Mouse (Mus musculus): Measurements from ENCODE around the gene Krt7.
A peak's percentile ranks its signal among the peaks of the same experiment; 100 is the strongest.

Gene Krt7

GRCm38 (mm10) chr15:101378646-101379045 is 32.2 kb upstream of the Krt7 start:
- no peak for DNase-seq

- DNase-seq: no peak
Observed at GRCm38 (mm10) chr15:101381758-101382157, 29.1 kb upstream of the Krt7 start.

GRCm38 (mm10) chr15:101382811-101383210 is 28.0 kb upstream of the Krt7 start:
- DNase-seq: no peak

- DNase-seq: no peak
Observed at GRCm38 (mm10) chr15:101384610-101385009, 26.2 kb upstream of the Krt7 start.

- no peak for DNase-seq
Observed at GRCm38 (mm10) chr15:101385064-101385463, 25.8 kb upstream of the Krt7 start.

- DNase-seq: peak; percentile 22
Observed at GRCm38 (mm10) chr15:101387176-101387575, 23.7 kb upstream of the Krt7 start.

- peak; percentile 49 for DNase-seq
Observed at GRCm38 (mm10) chr15:101388034-101388541, 22.8 kb upstream of the Krt7 start.

- no peak for DNase-seq
Observed at GRCm38 (mm10) chr15:101390203-101390602, 20.6 kb upstream of the Krt7 start.

- DNase-seq: no peak
Observed at GRCm38 (mm10) chr15:101392251-101392650, 18.6 kb upstream of the Krt7 start.

- DNase-seq: no peak
Observed at GRCm38 (mm10) chr15:101394908-101395307, 15.9 kb upstream of the Krt7 start.

- DNase-seq: no peak
Observed at GRCm38 (mm10) chr15:101396466-101396865, 14.4 kb upstream of the Krt7 start.

- DNase-seq: no peak
Observed at GRCm38 (mm10) chr15:101396921-101397320, 13.9 kb upstream of the Krt7 start.

GRCm38 (mm10) chr15:101397683-101398082 is 13.2 kb upstream of the Krt7 start:
- no peak for DNase-seq

- DNase-seq: no peak
Observed at GRCm38 (mm10) chr15:101398269-101398668, 12.6 kb upstream of the Krt7 start.

- peak; percentile 14 for DNase-seq
Observed at GRCm38 (mm10) chr15:101412188-101412587, 1.3 kb downstream of the Krt7 start.

- DNase-seq: peak; percentile 25
Observed at GRCm38 (mm10) chr15:101413916-101414635, 3.2 kb downstream of the Krt7 start.

- DNase-seq: no peak
Observed at GRCm38 (mm10) chr15:101414807-101415565, 4.1 kb downstream of the Krt7 start.

- DNase-seq: no peak
Observed at GRCm38 (mm10) chr15:101418950-101419349, 8.1 kb downstream of the Krt7 start.

- no peak for DNase-seq
Observed at GRCm38 (mm10) chr15:101420903-101421302, 10.1 kb downstream of the Krt7 start.

- DNase-seq: no peak
Observed at GRCm38 (mm10) chr15:101424914-101425313, 14.1 kb downstream of the Krt7 start.

GRCm38 (mm10) chr15:101436611-101437010 is 25.8 kb downstream of the Krt7 start:
- no peak for DNase-seq

- peak; percentile 12 for DNase-seq
Observed at GRCm38 (mm10) chr15:101438555-101438954, 27.7 kb downstream of the Krt7 start, which contains the start of gene Krt87. Gene Krt87 (minus strand): TSS chr15:101438804.

GRCm38 (mm10) chr15:101440837-101441236 is 30.0 kb downstream of the Krt7 start:
- no peak for DNase-seq

- DNase-seq: no peak
Observed at GRCm38 (mm10) chr15:101446572-101446971, 35.7 kb downstream of the Krt7 start.

All from thymus, postnatal 4 days (tissue).